Mouse (Mus musculus) neutrophil, adult 5-6 weeks (primary cell): Measurements from ENCODE around the gene Cacna1a. TPM values are rescaled to one million over a fixed set of nuclear protein-coding genes. Genes with fewer than 3 reads are reported as not detected.
A peak's percentile ranks its signal among the peaks of the same experiment; 100 is the strongest.

Experiments
- ATAC-seq: fragments of 151-379, 151-347 bp; 2 replicates; pipeline ENCODE4 v1.8.0; 2017; ENCODE audit warnings: mild to moderate bottlenecking, moderate TSS enrichment; ENCODE audit not compliant: insufficient number of reproducible peaks, poor library complexity, low FRiP score, severe bottlenecking; ENCODE audit errors: extremely low read depth
- total RNA-seq: library from RNA; stranded (forward); fragments of 200-1000 nt; gene quantifications from 2 replicates; pipeline ENCODE4 v1.2.3, GENCODE M21; 2017

Gene Cacna1a
- total RNA-seq, 1 experiment from 2014 or later = 2.0 TPM

GRCm38 (mm10) chr8:84566816-84567413 lies 178.7 kb downstream of the Cacna1a start:
- ATAC-seq = no peak

- no peak for ATAC-seq
Observed at GRCm38 (mm10) chr8:84567541-84567940, 179.3 kb downstream of the Cacna1a start.

GRCm38 (mm10) chr8:84568737-84569136 lies 180.5 kb downstream of the Cacna1a start:
- no peak for ATAC-seq

DNA sequence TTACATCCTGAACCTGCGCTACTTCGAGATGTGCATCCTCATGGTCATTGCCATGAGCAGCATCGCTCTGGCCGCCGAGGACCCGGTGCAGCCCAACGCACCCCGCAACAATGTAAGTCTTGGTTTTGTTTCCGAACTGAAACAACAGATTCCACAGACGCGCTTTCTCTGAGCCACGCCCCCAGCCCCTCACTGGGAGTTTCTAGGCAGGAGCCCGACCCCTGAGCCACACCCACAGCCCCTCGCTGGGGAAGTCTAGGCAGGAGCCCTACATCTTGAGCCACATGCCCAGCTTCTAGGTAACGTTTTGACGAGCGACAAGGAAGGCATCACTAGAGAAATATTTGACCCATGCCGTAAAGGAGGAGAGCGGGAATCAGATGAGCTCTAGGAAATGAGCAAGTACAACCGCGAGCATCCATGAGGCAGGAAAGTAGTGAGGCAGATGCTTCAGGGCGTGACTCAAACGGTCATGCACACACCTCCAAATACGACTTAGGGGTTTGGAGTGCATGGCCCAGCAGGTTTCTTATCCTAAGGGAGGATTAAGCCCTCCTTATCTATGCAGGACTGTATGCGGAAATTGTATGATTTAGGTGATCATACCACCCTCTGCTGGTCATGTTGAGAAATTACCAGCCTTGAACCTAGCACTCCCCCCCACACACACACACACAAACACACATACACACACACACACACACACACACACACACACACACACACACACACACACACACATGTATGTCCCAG lies 181.9 kb downstream of the Cacna1a start:
- no peak for ATAC-seq

- ATAC-seq = no peak
Observed at GRCm38 (mm10) chr8:84577432-84577831, 189.2 kb downstream of the Cacna1a start.

DNA sequence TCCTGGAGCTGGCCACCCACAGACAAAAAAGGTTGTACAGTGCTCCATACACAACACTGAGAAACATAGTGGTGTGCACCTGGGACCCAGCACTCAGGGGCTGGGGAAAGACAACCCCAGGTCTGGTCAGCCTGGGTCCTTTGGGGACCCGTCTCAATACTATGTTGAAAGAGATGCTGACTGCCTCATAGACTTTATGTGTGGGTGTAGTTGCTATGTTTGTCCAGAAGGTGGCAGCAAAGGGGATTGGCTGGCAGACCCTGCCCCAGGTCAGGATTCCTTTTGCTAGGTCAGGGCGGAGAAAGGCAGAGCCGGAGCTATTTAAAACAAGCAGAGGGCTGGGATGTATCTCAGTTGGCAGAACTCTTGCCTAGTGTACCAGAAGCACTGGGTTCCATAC lies 191.4 kb downstream of the Cacna1a start:
- peak; percentile 44; the same call in 1 of the 2 replicates for ATAC-seq

DNA sequence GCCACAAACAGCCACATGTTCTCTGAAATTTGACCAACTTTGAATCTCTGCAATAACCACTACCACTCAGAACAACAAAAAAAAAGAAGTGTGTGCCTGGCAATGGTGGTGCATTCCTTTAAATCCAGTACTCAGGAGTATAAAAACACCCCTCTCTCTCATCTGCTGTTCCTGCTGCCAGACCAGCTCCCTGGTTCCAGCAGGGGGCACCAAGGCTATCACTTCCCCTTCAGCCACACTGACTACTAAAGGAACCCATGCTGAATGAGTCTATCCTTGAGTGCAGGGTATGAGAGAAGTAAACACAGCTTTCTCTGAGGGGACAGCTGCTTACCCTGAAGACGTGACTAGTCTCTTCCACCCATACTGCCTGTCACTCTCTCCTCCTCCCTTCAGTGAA lies 197.1 kb downstream of the Cacna1a start:
- ATAC-seq = no peak

GRCm38 (mm10) chr8:84586221-84586620 lies 198.0 kb downstream of the Cacna1a start:
- no peak for ATAC-seq

DNA sequence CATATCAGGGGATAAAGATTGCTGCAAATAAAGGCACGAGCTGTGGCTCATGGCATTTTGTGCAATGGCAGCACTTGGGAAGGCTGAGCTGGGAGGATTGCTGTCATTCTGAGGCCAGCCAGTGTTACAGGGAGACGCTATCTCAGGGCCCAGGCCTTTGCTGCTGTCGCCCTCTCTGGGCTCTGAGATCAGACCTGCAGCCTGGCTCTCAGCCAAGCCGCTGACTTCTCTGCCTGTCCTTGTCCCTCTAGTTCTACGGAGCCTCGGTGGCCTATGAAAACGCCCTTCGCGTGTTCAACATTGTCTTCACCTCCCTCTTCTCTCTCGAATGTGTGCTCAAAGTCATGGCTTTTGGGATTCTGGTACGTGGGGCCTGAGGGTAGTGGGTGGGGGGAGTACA lies 200.3 kb downstream of the Cacna1a start:
- ATAC-seq = no peak

DNA sequence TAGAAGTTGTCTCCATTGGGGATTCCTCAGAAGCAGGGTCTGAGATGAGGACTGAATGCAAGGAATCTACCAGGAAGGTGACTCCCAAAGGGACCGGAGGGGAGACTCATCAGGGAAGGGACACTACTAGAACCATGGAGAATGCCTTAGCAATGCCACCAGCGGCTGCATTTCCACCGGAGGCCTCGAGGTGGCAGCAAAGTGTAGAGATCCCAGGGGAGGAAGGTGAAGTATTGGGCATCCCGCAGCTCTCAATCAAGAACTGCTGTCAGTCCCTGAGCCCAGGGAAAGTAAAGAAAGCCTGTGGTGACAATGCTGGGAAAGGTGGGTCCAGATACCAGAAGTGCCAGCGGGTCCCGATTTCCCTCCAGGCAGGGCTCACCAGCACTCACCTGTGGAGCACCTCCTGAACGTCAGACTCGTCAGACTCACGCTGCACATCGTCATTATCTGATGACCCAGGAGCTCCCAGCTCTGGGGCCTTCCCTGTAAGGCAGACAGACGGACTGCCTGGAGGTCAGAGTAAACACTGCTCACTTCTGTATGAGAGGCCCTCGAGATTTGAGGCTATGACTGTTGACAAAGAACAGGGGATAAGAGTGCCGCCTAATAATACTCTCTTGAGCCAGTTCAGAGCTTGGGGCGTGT lies 203.9 kb downstream of the Cacna1a start:
- peak; percentile 72 for ATAC-seq

GRCm38 (mm10) chr8:84593143-84593542 lies 204.9 kb downstream of the Cacna1a start:
- no peak for ATAC-seq

DNA sequence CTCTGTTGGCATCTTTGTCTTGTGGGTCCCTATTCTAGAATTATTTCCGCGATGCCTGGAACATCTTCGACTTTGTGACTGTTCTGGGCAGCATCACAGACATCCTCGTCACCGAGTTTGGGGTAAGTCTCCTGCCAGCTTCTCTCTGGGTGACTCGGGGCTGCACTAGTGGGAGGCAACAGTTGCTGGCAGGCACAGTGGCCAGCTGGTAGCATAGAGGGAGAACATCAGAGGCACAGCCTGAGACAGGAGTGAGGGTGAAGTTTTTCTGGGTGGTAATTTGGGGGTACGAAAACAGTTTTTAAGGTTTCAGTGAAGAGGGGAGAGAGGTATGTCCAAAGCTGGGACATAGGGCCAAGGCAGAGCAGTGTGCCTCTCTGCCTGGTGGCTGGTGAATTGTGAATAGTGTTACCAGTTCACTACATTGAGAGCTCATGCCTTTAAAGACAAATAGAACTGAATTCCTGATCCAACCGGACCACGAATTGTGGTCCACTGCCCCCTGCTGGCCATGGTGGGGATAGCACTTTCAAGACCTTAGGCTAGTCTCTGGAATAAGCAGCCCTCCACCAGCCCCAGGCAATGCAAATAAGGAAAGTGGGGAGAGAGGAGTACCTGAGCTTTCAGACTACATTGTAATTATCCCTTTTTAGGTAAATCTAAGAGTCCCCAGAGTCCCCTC lies 206.0 kb downstream of the Cacna1a start:
- ATAC-seq = 0 out of 2 replicates have a peak, but pooled peaks have one; percentile 23

- peak; percentile 24; the same call in 1 of the 2 replicates for ATAC-seq
Observed at GRCm38 (mm10) chr8:84595648-84596047, 207.4 kb downstream of the Cacna1a start.

- ATAC-seq = no peak
Observed at GRCm38 (mm10) chr8:84599401-84599800, 211.2 kb downstream of the Cacna1a start.

DNA sequence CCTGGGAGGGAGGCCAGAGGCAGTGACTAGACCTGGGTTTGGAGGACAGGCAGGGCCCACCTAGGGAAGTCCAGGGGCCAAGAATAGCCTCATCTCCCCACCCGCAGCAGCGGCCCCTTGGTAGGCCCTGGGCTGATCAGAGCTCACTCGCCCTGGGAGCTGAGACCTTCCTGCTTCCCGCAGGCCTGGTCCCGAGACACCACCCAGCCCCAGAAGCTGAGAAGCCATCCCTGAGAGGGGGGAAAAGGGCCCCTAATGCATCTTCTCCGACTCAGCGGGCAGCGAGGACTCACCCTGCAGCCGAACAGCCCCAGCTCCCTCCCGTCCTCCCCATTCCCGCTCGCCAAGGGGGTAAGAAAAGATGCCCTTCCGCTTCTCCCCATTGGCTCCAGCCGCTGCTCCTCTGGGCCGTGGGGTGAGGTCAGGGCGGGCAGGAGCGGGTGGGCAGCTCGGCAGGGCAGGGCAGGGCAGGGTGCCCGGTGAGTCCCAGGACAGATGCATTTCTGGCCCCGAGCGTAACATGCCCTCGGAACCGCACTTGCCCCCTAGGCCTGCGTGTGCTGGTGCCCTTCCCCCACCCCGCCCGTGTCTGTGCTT lies 212.2 kb downstream of the Cacna1a start:
- no peak for ATAC-seq

- 0 out of 2 replicates have a peak, but pooled peaks have one; percentile 6 for ATAC-seq
Observed at GRCm38 (mm10) chr8:84601221-84601751, 213.0 kb downstream of the Cacna1a start.

DNA sequence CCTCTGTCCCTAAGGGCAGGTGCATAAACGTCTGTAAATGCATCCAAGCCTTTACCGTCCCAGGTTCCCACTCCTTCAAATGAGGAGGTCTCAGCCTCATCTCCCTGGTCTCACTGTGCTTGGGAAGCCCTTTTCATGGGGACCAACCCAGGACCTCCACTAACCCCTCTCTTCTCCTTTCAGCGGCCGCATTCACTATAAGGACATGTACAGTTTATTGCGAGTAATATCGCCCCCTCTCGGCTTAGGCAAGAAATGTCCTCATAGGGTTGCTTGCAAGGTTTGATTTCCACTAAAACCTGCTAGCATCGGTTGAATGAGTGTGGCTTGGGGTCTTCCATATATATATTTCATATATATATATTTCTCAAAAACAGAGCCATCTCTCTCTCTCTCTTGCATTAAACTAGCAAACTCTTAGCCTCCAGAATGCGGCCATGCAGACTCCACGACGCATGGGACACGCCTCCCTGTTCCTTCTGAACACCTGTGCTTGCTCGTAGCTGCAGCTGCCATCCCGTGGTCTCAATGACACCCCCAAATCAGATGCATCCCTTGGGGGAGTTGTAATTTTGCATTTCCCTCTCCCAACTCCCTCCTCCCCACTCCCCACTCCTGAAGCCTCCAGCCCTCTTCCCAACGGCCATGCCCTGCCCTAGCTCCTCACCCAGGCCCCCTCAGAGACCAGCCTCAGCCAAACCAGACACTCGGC lies 226.4 kb downstream of the Cacna1a start:
- no peak for ATAC-seq
